Mouse (Mus musculus): Measurements from ENCODE around the gene Ovol1. TPM values are rescaled to one million over a fixed set of nuclear protein-coding genes. Genes with fewer than 3 reads are reported as not detected.
A peak's percentile ranks its signal among the peaks of the same experiment; 100 is the strongest.

Ovol1 gene
- polyA plus RNA-seq, 1 experiment from 2014 or later, result 0.15 TPM

DNA sequence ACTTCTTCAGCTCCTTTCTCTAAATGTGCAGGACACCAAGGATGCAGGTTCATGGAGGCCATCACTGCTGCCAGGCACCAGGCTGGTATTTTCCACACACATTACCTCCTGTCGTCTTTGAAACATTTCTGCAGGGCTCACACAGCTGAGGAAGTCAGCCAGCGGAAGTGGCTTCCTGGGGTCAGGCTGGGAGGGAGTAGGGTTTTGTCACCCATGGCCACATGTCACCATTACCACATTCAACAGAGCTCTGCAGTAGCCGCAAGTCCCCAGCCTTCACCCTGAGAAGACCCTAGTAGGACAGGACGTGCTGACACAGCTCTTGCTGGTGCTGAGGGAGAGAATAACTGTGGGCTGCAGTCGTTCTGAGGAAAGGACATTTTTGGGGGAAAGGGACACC, 11.4 kb upstream of the Ovol1 start:
- H3K4me2 ChIP-seq (replicated peaks), result no peak overlapping the region
- no peak overlapping the region for H3K27ac ChIP-seq
- no peak overlapping the region for H3K9ac ChIP-seq
- no peaks in the 10 kb centered on the region for H3K27me3 ChIP-seq (ENCODE audit: control insufficient read depth, insufficient read depth, low read length)
- 79% methylated on average over 5 of the region's 5 CpGs for WGBS
- peaks cover 10% of the 10 kb centered on the region for H3K4me1 ChIP-seq (replicated peaks; ENCODE audit: control insufficient read depth, insufficient read depth, low read length)
- ATAC-seq (ENCODE audit: low FRiP score), result no peak
- H3K9me3 ChIP-seq (ENCODE audit: control insufficient read depth, low read length), result no peaks in the 10 kb centered on the region
- DNase-seq (ENCODE audit: low spot score), result no peak
- peaks cover 10% of the 10 kb centered on the region; the same call in 1 of the 2 replicates for H3K36me3 ChIP-seq (replicated peaks; ENCODE audit: control insufficient read depth, insufficient read depth)
- H3K4me3 ChIP-seq (replicated peaks; ENCODE audit: low read length), result no peak overlapping the region

DNA sequence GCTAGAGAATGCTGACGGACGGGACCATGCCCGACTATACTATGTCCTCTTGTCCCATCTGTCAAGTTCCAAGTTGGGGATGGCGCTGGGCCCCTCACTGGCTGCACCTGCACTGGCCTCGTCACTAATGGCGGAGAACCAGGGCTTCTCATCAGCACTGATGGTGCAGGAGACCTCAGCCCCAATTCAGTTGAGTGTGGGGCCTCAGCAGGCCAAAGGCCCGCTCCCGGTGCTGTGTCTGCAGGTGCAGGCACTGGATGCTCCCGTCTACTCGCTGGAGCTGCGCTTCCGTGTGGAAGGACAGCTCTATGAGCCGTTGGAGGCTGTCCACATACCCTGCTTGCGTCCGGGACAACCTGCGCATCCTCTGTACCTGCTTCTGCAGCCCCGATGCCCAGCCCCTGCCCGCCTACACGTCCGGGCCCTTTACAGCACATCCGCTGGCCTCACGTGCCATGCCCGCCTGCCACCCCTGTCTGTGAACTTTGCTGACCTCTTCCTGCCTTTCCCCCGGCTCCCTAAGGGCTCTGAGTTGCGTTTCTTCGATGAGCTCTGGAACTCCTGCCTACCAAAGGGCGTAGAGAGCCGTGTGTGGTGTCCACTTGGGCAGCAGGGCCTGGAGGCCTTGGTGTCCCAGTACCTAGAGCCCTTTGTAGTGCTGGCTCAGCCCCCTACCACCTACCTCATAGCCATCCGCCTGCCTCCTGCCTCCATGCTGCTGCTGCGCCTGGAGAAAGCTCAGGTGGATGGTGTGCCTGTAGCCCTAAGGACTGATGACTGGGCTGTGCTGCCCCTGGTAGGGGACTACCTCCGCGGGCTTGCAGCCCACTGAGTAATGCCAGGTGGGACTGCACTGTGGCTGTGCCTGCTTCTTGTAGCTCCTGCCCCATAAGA, 10.2 kb upstream of the Ovol1 start:
- H3K27me3 ChIP-seq (ENCODE audit: control insufficient read depth, insufficient read depth, low read length), result peaks cover 10% of the 10 kb centered on the region; the same call in 1 of the 2 replicates
- no peaks in the 10 kb centered on the region for H3K9me3 ChIP-seq (ENCODE audit: control insufficient read depth, low read length)
- no peak for ATAC-seq (ENCODE audit: low FRiP score)
- no peak for DNase-seq (ENCODE audit: low spot score)
- no peak overlapping the region for H3K4me2 ChIP-seq (replicated peaks)
- peaks cover 12% of the 10 kb centered on the region for H3K4me1 ChIP-seq (replicated peaks; ENCODE audit: control insufficient read depth, insufficient read depth, low read length)
- H3K4me3 ChIP-seq (replicated peaks; ENCODE audit: low read length), result no peak overlapping the region
- 88% methylated on average over 32 of the region's 32 CpGs for WGBS
- peaks cover 10% of the 10 kb centered on the region; the same call in 1 of the 2 replicates for H3K36me3 ChIP-seq (replicated peaks; ENCODE audit: control insufficient read depth, insufficient read depth)
- no peak overlapping the region for H3K9ac ChIP-seq
- H3K27ac ChIP-seq, result no peak overlapping the region

DNA sequence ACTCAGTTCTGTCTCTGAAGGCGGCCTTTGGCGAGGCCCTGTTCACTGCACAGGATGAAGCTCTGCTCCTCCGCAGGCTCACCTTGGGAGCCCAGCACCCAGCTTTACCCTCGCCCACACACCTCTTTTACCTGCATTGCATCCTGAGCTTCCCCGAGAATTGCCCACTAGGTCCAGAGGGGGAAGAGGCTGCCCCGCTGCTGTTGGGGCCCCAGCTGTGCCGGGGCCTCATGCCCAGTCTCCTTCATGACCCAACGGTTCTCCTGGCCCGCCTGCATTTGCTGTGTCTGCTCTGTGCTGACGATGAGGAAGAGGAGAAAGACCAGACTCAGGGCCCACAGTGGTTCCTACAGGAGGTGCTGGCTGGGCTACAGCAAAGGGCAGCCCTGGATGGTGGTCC, 9.1 kb upstream of the Ovol1 start:
- Histone ChIP-seq H3K4me2 (replicated peaks) (no peak overlapping the region), H3K4me1 (replicated peaks; ENCODE audit: control insufficient read depth, insufficient read depth, low read length) (peaks cover 12% of the 10 kb centered on the region), H3K27me3 (ENCODE audit: control insufficient read depth, insufficient read depth, low read length) (peaks cover 19% of the 10 kb centered on the region), H3K9ac (no peak overlapping the region), H3K9me3 (ENCODE audit: control insufficient read depth, low read length) (no peaks in the 10 kb centered on the region), H3K27ac (no peak overlapping the region), H3K36me3 (replicated peaks; ENCODE audit: control insufficient read depth, insufficient read depth) (peaks cover 10% of the 10 kb centered on the region; the same call in 1 of the 2 replicates), H3K4me3 (replicated peaks; ENCODE audit: low read length) (no peak overlapping the region)
- DNase-seq (ENCODE audit: low spot score), result no peak
- 91% methylated on average over 10 of the region's 10 CpGs for WGBS
- no peak for ATAC-seq (ENCODE audit: low FRiP score)

DNA sequence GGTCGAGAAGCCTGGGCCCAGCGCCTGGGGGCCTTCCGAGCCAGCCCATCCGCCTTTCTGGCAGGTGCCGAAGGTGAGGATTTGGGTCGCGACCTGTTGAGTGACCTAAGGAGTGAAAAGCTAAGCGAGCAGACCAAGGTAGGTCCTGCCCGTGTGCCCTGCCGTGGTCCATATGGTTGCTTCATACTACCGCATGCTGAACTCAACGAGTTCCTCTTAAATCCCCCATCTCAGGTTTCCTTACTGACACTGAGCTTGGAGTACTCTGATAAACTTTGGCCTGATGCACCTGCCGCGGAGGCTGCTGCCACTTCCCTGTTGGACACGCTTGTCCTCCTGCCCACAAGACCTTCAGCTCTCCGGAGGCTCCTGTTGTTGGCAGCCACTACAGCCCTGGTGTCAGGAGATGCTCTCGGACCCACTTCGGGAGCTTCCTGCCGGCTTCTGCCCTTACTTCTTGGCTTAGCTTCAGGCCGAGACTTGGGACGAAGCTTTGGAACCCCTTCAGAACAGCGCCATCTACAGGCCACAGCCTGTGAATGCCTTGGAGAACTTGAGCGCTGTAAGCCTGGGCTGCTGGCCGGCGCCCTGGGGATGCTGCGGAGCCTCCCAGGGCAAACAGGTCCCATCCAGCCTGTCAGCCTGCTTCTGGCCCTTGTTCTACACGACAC, 8.2 kb upstream of the Ovol1 start:
- ATAC-seq (ENCODE audit: low FRiP score) (peak; percentile 18; the same call in 1 of the 2 replicates), DNase-seq (ENCODE audit: low spot score) (peak; percentile 87)
- peak overlapping the region; percentile 55 for H3K4me3 ChIP-seq (replicated peaks; ENCODE audit: low read length)
- H3K27ac ChIP-seq, result no peak overlapping the region
- WGBS, result 8% methylated on average over 27 of the region's 27 CpGs
- H3K4me1 ChIP-seq (replicated peaks; ENCODE audit: control insufficient read depth, insufficient read depth, low read length), result peaks cover 12% of the 10 kb centered on the region
- peaks cover 26% of the 10 kb centered on the region for H3K27me3 ChIP-seq (ENCODE audit: control insufficient read depth, insufficient read depth, low read length)
- H3K36me3 ChIP-seq (replicated peaks; ENCODE audit: control insufficient read depth, insufficient read depth), result peaks cover 10% of the 10 kb centered on the region; the same call in 1 of the 2 replicates
- no peaks in the 10 kb centered on the region for H3K9me3 ChIP-seq (ENCODE audit: control insufficient read depth, low read length)
- peak overlapping the region; percentile 92 for H3K4me2 ChIP-seq (replicated peaks)
- H3K9ac ChIP-seq, result peak overlapping the region; percentile 70

DNA sequence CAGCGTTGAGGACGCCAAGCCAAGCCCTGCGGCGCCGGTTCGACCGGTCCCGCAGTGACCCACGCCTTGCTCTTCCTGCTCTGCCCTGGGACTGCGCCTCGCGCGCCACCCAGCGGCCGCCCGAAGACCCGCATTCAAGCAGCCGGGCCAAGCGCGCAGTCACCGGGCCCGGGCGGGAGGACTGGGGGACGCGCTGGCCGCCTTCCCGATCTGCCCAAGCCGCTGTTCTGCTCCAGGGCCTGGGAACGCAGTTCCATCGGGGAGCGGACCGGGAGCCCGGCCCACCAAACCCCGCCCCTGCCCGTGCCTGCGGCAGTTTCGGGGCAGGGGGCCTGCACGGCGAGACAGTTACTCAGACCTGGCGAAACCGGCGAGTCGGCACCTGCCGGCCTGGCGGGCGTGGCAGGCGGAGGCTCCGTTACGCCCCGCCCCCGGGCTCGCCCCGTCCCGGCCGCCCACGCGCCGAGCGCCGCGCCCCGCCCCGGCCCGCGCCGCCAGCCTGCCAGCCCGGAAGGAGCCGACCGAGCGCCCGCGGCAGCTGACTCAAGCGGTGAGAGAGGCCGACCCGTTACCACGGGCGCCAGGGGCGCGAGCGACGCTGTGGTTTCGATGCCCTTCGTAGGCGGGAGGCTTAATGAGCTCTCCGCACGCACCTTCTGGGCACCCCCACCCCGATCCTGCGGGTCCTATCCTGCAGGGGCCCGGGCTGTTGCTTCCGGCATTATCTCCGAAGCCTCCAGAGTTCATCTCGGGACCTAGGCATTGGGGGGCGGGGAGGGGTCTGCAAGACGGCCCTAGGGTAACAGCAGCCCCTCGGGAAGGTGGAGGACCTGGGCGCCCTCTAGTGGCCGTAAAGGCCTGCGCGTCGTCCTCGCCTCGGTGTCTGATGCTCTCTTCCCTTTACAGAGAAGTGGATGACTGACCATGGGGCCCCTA, 7.4 kb upstream of the Ovol1 start, which contains the start of gene Ap5b1:
TSS of gene Ap5b1 (plus strand) at position 492 of the 936 bp plus-strand sequence.
- peak within 1 kb of the TSS; percentile 92 for H3K4me2 ChIP-seq (replicated peaks)
- ATAC-seq (ENCODE audit: low FRiP score), result peak; percentile 87
- H3K4me3 ChIP-seq (replicated peaks; ENCODE audit: low read length), result peak within 1 kb of the TSS; percentile 55
- H3K27me3 ChIP-seq (ENCODE audit: control insufficient read depth, insufficient read depth, low read length), result peaks cover 34% of the 10 kb centered on the region
- peaks cover 12% of the 10 kb centered on the region for H3K4me1 ChIP-seq (replicated peaks; ENCODE audit: control insufficient read depth, insufficient read depth, low read length)
- peak within 1 kb of the TSS; percentile 78 for H3K27ac ChIP-seq
- peak; percentile 89 for DNase-seq (ENCODE audit: low spot score)
- peaks cover 10% of the 10 kb centered on the region; the same call in 1 of the 2 replicates for H3K36me3 ChIP-seq (replicated peaks; ENCODE audit: control insufficient read depth, insufficient read depth)
- no peaks in the 10 kb centered on the region for H3K9me3 ChIP-seq (ENCODE audit: control insufficient read depth, low read length)
- WGBS, result under 1% methylated on average over 82 of the region's 102 CpGs
- H3K9ac ChIP-seq, result peak within 1 kb of the TSS; percentile 70

DNA sequence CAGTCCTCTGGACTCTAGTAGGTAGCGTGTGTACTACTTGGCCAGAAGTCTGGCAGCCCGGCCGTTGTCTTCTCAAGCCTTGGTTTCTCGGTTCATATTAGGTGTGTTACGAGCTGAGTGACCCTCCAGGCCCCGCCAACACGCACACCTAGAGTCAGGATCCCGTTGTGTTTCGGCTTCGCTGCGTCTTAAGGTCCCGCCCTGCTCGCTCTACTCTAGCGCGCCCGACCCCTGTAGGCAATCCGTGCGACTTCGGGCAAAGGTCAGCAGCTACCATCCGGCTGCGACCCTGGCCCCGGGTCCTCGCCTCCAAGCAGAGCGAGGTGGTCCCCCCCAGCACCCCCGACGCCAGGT, 6.7 kb upstream of the Ovol1 start:
- Histone ChIP-seq H3K4me2 (replicated peaks) (peak overlapping the region; percentile 92), H3K9ac (peak overlapping the region; percentile 70), H3K4me1 (replicated peaks; ENCODE audit: control insufficient read depth, insufficient read depth, low read length) (peaks cover 12% of the 10 kb centered on the region), H3K27ac (peak overlapping the region; percentile 78), H3K4me3 (replicated peaks; ENCODE audit: low read length) (peak overlapping the region; percentile 55), H3K36me3 (replicated peaks; ENCODE audit: control insufficient read depth, insufficient read depth) (peaks cover 10% of the 10 kb centered on the region; the same call in 1 of the 2 replicates), H3K27me3 (ENCODE audit: control insufficient read depth, insufficient read depth, low read length) (peaks cover 41% of the 10 kb centered on the region), H3K9me3 (ENCODE audit: control insufficient read depth, low read length) (no peaks in the 10 kb centered on the region)
- ATAC-seq (ENCODE audit: low FRiP score), result peak; percentile 15; the same call in 1 of the 2 replicates
- WGBS, result 3% methylated on average over 26 of the region's 26 CpGs
- DNase-seq (ENCODE audit: low spot score), result no peak

DNA sequence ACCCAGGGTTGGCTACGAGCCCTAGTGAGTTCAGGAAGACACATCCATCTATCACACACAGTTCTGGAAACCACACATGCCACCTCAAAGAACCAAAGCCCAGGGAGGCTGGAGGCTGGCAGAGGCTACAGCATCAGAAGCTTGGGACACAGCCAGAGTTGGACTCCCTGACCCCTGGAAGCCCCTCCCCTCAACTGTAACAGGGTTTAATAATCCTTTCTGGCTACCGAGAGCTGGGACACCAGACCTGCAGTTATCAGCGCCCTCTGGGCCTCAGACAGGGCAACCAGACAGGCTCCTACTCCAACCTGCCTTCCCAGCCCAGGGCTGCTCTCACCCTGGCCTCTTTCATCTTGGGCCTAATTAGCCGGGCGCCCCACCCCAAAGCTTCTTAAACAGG, 5.9 kb upstream of the Ovol1 start:
- H3K4me1 ChIP-seq (replicated peaks; ENCODE audit: control insufficient read depth, insufficient read depth, low read length), result peaks cover 12% of the 10 kb centered on the region
- ATAC-seq (ENCODE audit: low FRiP score), result no peak
- no peak overlapping the region for H3K4me3 ChIP-seq (replicated peaks; ENCODE audit: low read length)
- no peaks in the 10 kb centered on the region for H3K9me3 ChIP-seq (ENCODE audit: control insufficient read depth, low read length)
- no peak overlapping the region for H3K9ac ChIP-seq
- H3K27me3 ChIP-seq (ENCODE audit: control insufficient read depth, insufficient read depth, low read length), result peaks cover 49% of the 10 kb centered on the region
- no peak for DNase-seq (ENCODE audit: low spot score)
- 61% methylated on average over 5 of the region's 5 CpGs for WGBS
- no peak overlapping the region for H3K4me2 ChIP-seq (replicated peaks)
- no peak overlapping the region for H3K27ac ChIP-seq
- H3K36me3 ChIP-seq (replicated peaks; ENCODE audit: control insufficient read depth, insufficient read depth), result peaks cover 9% of the 10 kb centered on the region; the same call in 1 of the 2 replicates

DNA sequence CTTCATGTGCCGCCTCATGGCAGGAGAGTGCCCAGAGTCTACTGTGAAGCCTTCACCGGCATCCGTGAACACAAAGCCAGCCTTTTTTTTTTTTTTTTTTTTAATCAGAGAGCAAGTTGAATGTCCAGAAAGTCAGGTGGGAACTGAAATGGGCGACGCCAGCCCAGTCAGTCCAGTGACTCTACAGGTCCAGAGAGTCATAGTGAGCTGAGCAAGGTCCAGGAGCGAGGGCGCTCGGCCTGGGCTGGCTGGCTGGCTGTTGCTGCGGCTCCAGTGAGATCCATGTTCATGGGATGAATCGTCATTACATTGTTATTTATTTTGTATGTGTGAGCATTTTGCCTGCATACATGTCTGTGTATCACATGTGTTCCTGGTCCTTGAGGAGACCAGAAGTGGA, 2.3 kb upstream of the Ovol1 start:
- no peak overlapping the region for H3K4me3 ChIP-seq (replicated peaks; ENCODE audit: low read length)
- DNase-seq (ENCODE audit: low spot score) (no peak), ATAC-seq (ENCODE audit: low FRiP score) (no peak)
- peaks cover 84% of the 10 kb centered on the region for H3K27me3 ChIP-seq (ENCODE audit: control insufficient read depth, insufficient read depth, low read length)
- H3K4me1 ChIP-seq (replicated peaks; ENCODE audit: control insufficient read depth, insufficient read depth, low read length), result peaks cover 14% of the 10 kb centered on the region; the same call in 1 of the 2 replicates
- no peaks in the 10 kb centered on the region for H3K9me3 ChIP-seq (ENCODE audit: control insufficient read depth, low read length)
- H3K36me3 ChIP-seq (replicated peaks; ENCODE audit: control insufficient read depth, insufficient read depth), result no peaks in the 10 kb centered on the region
- H3K9ac ChIP-seq, result no peak overlapping the region
- no peak overlapping the region for H3K27ac ChIP-seq
- H3K4me2 ChIP-seq (replicated peaks), result no peak overlapping the region
- WGBS, result 89% methylated on average over 10 of the region's 10 CpGs

Measured in hindbrain, embryonic 14.5 days (tissue).